Mouse (Mus musculus): ENCODE results near the gene Mapkbp1. TPM values are rescaled to one million over a fixed set of nuclear protein-coding genes. Genes with fewer than 3 reads are reported as not detected.

The Mapkbp1 gene
- polyA plus RNA-seq, 1 experiment = 5.4 TPM

DNA sequence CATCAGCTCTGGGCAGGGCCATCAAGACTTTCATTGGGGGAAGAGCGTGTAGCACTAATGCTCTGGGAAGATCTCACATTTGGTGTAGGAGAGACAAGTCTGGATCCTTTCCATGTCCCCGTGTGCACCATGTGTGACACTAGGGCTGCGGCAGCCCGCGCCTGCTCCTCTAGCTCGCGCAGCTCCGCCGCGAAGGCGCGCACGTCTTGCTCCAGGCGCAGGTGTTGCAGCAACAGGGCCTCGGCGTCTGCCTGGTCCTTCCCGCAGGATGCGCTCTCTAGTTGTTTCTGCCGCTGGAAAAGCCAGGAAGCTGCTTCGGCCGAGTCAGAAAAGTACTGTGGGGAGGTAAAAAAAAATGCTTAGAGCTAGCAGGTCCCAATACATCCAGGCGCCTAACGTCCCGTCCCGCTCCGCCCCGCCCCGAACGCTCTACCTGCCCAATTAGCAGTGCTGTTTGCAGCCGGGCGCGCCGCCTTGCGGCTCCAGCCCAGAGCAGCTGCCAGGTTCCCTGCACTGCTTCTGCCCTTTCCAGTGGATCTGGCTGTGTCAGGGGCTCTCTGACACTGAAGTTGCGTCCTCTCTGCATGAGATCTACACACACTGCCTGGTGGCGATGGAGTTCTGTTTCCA, 103.7 kb downstream of the Mapkbp1 start:
- Histone ChIP-seq H3K79me3 (ENCODE audit: low read depth) (no peaks in the 10 kb centered on the region), H3K36me3 (ENCODE audit: control insufficient read depth, insufficient read depth) (no peaks in the 10 kb centered on the region), H3K27me3 (ENCODE audit: control insufficient read depth, insufficient read depth, insufficient read length) (peaks cover 42% of the 10 kb centered on the region), H3K4me3 (ENCODE audit: insufficient read depth, poor library complexity, severe bottlenecking) (no peak overlapping the region), H3K79me2 (ENCODE audit: control insufficient read depth, insufficient read depth) (no peaks in the 10 kb centered on the region), H3ac (ENCODE audit: control insufficient read depth, insufficient read length, low read depth) (no peak overlapping the region)
- TF ChIP-seq FOSL1 (IDR thresholded peaks at IDR 0.05; ENCODE audit: insufficient read depth, low read length, poor library complexity, severe bottlenecking) = no peak
- TF ChIP-seq USF1 (IDR thresholded peaks at IDR 0.05; ENCODE audit: low read depth) = no peak

Small RNA genes within 50 kb of the gene (microRNA-seq; reads per million reads assigned to microRNA genes)
- not detected for gene Mir7665 (ENCODE audit: borderline microRNAs expressed)

Other genes starting within 250 kb of the Mapkbp1 start
- gene Itpka, start 230.4 kb upstream of the Mapkbp1 start, polyA plus RNA-seq (2012; fragmentation: generic; extraction: Trizol) = 0.21 TPM
- gene Ltk, start 212.3 kb upstream of the Mapkbp1 start, polyA plus RNA-seq (2012; fragmentation: generic; extraction: Trizol) = 0.01 TPM
- gene Rpap1, start 185.2 kb upstream of the Mapkbp1 start, polyA plus RNA-seq (2012; fragmentation: generic; extraction: Trizol) = 14.2 TPM
- 9.3 TPM for gene Tyro3, start 175.0 kb upstream of the Mapkbp1 start, polyA plus RNA-seq (2012; fragmentation: generic; extraction: Trizol)
- 3.3 TPM for gene Mga, start 75.5 kb upstream of the Mapkbp1 start, polyA plus RNA-seq (2012; fragmentation: generic; extraction: Trizol)
- gene Jmjd7, start 54.8 kb downstream of the Mapkbp1 start, polyA plus RNA-seq (2012; fragmentation: generic; extraction: Trizol) = 8.1 TPM
- gene Gm28042, start 54.8 kb downstream of the Mapkbp1 start, polyA plus RNA-seq (2012; fragmentation: generic; extraction: Trizol) = 0.73 TPM
- 0.56 TPM for gene Pla2g4b, start 60.7 kb downstream of the Mapkbp1 start, polyA plus RNA-seq (2012; fragmentation: generic; extraction: Trizol)
- gene Ehd4, start 181.9 kb downstream of the Mapkbp1 start, polyA plus RNA-seq (2012; fragmentation: generic; extraction: Trizol) = 60.1 TPM

All from C2C12 (cell line).